Mouse (Mus musculus): ENCODE results near the gene Mgat3. TPM values are rescaled to one million over a fixed set of nuclear protein-coding genes. Genes with fewer than 3 reads are reported as not detected.

The Mgat3 gene
- polyA plus RNA-seq, 1 experiment from 2014 or later: 22.3 TPM

- H3K36me3 ChIP-seq (replicated peaks; ENCODE audit: control insufficient read depth, insufficient read depth): peaks cover 53% of the 10 kb centered on the region
- peak overlapping the region; percentile 99; the same call in 1 of the 2 replicates for H3K27ac ChIP-seq
- H3K4me3 ChIP-seq (replicated peaks; ENCODE audit: low read length): peak overlapping the region; percentile 97
- no peaks in the 10 kb centered on the region for H3K9me3 ChIP-seq (ENCODE audit: control insufficient read depth, low read length)
- no peaks in the 10 kb centered on the region for H3K27me3 ChIP-seq (ENCODE audit: control insufficient read depth, insufficient read depth, low read length)
- H3K9ac ChIP-seq: peak overlapping the region; percentile 100
- no peak for ATAC-seq (ENCODE audit: low FRiP score)
- H3K4me2 ChIP-seq (replicated peaks): peak overlapping the region; percentile 94
- 64% methylated on average over 12 of the region's 12 CpGs for WGBS
- H3K4me1 ChIP-seq (replicated peaks; ENCODE audit: control insufficient read depth, insufficient read depth, low read length): peaks cover 27% of the 10 kb centered on the region
- DNase-seq (ENCODE audit: low spot score): no peak
Measured at GRCm38 (mm10) chr15:80256656-80257601, 83.4 kb downstream of the Mgat3 start.

- Histone ChIP-seq H3K36me3 (replicated peaks; ENCODE audit: control insufficient read depth, insufficient read depth) (peaks cover 47% of the 10 kb centered on the region), H3K4me3 (replicated peaks; ENCODE audit: low read length) (peak overlapping the region; percentile 97), H3K9ac (no peak overlapping the region; the same call in 1 of the 2 replicates), H3K4me1 (replicated peaks; ENCODE audit: control insufficient read depth, insufficient read depth, low read length) (peaks cover 27% of the 10 kb centered on the region), H3K9me3 (ENCODE audit: control insufficient read depth, low read length) (no peaks in the 10 kb centered on the region), H3K4me2 (replicated peaks) (peak overlapping the region; percentile 94), H3K27me3 (ENCODE audit: control insufficient read depth, insufficient read depth, low read length) (no peaks in the 10 kb centered on the region), H3K27ac (no peak overlapping the region)
- ATAC-seq (ENCODE audit: low FRiP score) (no peak), DNase-seq (ENCODE audit: low spot score) (no peak)
- WGBS: 33% methylated on average over 4 of the region's 4 CpGs
Measured at GRCm38 (mm10) chr15:80257602-80258239, 84.2 kb downstream of the Mgat3 start.

- Histone ChIP-seq H3K9me3 (ENCODE audit: control insufficient read depth, low read length) (no peaks in the 10 kb centered on the region), H3K27me3 (ENCODE audit: control insufficient read depth, insufficient read depth, low read length) (no peaks in the 10 kb centered on the region), H3K27ac (no peak overlapping the region), H3K4me2 (replicated peaks) (no peak overlapping the region), H3K36me3 (replicated peaks; ENCODE audit: control insufficient read depth, insufficient read depth) (peaks cover 41% of the 10 kb centered on the region), H3K4me3 (replicated peaks; ENCODE audit: low read length) (no peak overlapping the region), H3K9ac (0 out of 2 replicates have a peak overlapping the region, but pooled peaks have one; percentile 25), H3K4me1 (replicated peaks; ENCODE audit: control insufficient read depth, insufficient read depth, low read length) (peaks cover 34% of the 10 kb centered on the region)
- 76% methylated on average over 11 of the region's 11 CpGs for WGBS
- no peak for ATAC-seq (ENCODE audit: low FRiP score)
- no peak for DNase-seq (ENCODE audit: low spot score)
Measured at GRCm38 (mm10) chr15:80258240-80259170, 85.0 kb downstream of the Mgat3 start.

- H3K4me1 ChIP-seq (replicated peaks; ENCODE audit: control insufficient read depth, insufficient read depth, low read length): peaks cover 27% of the 10 kb centered on the region
- H3K9me3 ChIP-seq (ENCODE audit: control insufficient read depth, low read length): no peaks in the 10 kb centered on the region
- no peak overlapping the region for H3K4me2 ChIP-seq (replicated peaks)
- DNase-seq (ENCODE audit: low spot score) (no peak), ATAC-seq (ENCODE audit: low FRiP score) (no peak)
- H3K4me3 ChIP-seq (replicated peaks; ENCODE audit: low read length): no peak overlapping the region
- H3K27ac ChIP-seq: no peak overlapping the region
- H3K27me3 ChIP-seq (ENCODE audit: control insufficient read depth, insufficient read depth, low read length): no peaks in the 10 kb centered on the region
- H3K9ac ChIP-seq: no peak overlapping the region
- H3K36me3 ChIP-seq (replicated peaks; ENCODE audit: control insufficient read depth, insufficient read depth): peaks cover 41% of the 10 kb centered on the region
- WGBS: 70% methylated on average over 8 of the region's 8 CpGs
Measured at GRCm38 (mm10) chr15:80259406-80260045, 86.0 kb downstream of the Mgat3 start.

- 15% methylated on average over 3 of the region's 3 CpGs for WGBS
- ATAC-seq (ENCODE audit: low FRiP score) (no peak), DNase-seq (ENCODE audit: low spot score) (peak; percentile 88)
- no peaks in the 10 kb centered on the region for H3K27me3 ChIP-seq (ENCODE audit: control insufficient read depth, insufficient read depth, low read length)
- no peak overlapping the region for H3K9ac ChIP-seq
- no peak overlapping the region for H3K27ac ChIP-seq
- no peaks in the 10 kb centered on the region for H3K9me3 ChIP-seq (ENCODE audit: control insufficient read depth, low read length)
- H3K36me3 ChIP-seq (replicated peaks; ENCODE audit: control insufficient read depth, insufficient read depth): peaks cover 41% of the 10 kb centered on the region
- peaks cover 28% of the 10 kb centered on the region for H3K4me1 ChIP-seq (replicated peaks; ENCODE audit: control insufficient read depth, insufficient read depth, low read length)
- H3K4me2 ChIP-seq (replicated peaks): no peak overlapping the region
- no peak overlapping the region for H3K4me3 ChIP-seq (replicated peaks; ENCODE audit: low read length)
Measured at GRCm38 (mm10) chr15:80260677-80261076, 87.2 kb downstream of the Mgat3 start.

GRCm38 (mm10) chr15:80261100-80261499, 87.6 kb downstream of the Mgat3 start:
- Histone ChIP-seq H3K4me2 (replicated peaks) (no peak overlapping the region), H3K27ac (no peak overlapping the region), H3K9me3 (ENCODE audit: control insufficient read depth, low read length) (no peaks in the 10 kb centered on the region), H3K4me1 (replicated peaks; ENCODE audit: control insufficient read depth, insufficient read depth, low read length) (peaks cover 28% of the 10 kb centered on the region), H3K36me3 (replicated peaks; ENCODE audit: control insufficient read depth, insufficient read depth) (peaks cover 41% of the 10 kb centered on the region), H3K4me3 (replicated peaks; ENCODE audit: low read length) (no peak overlapping the region), H3K27me3 (ENCODE audit: control insufficient read depth, insufficient read depth, low read length) (no peaks in the 10 kb centered on the region), H3K9ac (no peak overlapping the region)
- DNase-seq (ENCODE audit: low spot score) (no peak), ATAC-seq (ENCODE audit: low FRiP score) (no peak)
- WGBS: 88% methylated on average over 7 of the region's 7 CpGs

- WGBS: 1% methylated on average over 66 of the region's 66 CpGs
- ATAC-seq (ENCODE audit: low FRiP score): peak; percentile 87
- H3K27me3 ChIP-seq (ENCODE audit: control insufficient read depth, insufficient read depth, low read length): no peaks in the 10 kb centered on the region
- peak within 1 kb of the TSS; percentile 74 for H3K4me2 ChIP-seq (replicated peaks)
- H3K36me3 ChIP-seq (replicated peaks; ENCODE audit: control insufficient read depth, insufficient read depth): peaks cover 13% of the 10 kb centered on the region
- H3K9ac ChIP-seq: peak within 1 kb of the TSS; percentile 72
- H3K4me1 ChIP-seq (replicated peaks; ENCODE audit: control insufficient read depth, insufficient read depth, low read length): peaks cover 11% of the 10 kb centered on the region; the same call in 1 of the 2 replicates
- H3K4me3 ChIP-seq (replicated peaks; ENCODE audit: low read length): peak within 1 kb of the TSS; percentile 82
- DNase-seq (ENCODE audit: low spot score): peak; percentile 92
- peak within 1 kb of the TSS; percentile 21; the same call in 1 of the 2 replicates for H3K27ac ChIP-seq
- H3K9me3 ChIP-seq (ENCODE audit: control insufficient read depth, low read length): no peaks in the 10 kb centered on the region
Measured at GRCm38 (mm10) chr15:80263610-80264575, 90.4 kb downstream of the Mgat3 start, which contains the start of gene Rps19bp1. Gene Rps19bp1 (minus strand): TSS chr15:80264315.

All from hindbrain, embryonic 14.5 days (tissue).